Mouse (Mus musculus): ENCODE measurements around the gene Tmem178. TPM values are rescaled to one million over a fixed set of nuclear protein-coding genes. Genes with fewer than 3 reads are reported as not detected.

Gene Tmem178
- polyA plus RNA-seq, 1 experiment, result 0.80 TPM

DNA sequence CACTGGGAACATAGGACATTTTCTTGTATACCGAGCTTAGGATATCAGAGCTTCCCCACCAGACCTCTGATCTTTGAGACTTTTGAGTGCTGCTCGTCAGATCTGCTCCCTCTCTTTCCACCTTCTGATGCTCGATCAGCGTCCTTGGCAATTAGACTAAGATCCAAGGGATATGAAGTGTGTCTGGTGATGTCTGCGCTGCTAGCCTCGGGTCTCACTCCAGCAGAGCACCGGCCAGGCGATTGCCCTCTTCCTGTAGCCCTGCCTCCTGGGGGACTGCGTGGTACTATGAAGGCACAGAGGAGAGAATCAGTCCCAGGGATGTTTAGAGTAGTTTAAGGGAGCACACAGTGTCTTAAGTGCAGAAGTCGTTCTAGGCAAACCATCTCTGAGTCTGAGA is 38.5 kb downstream of the Tmem178 start:
- DNase-seq (ENCODE audit: low read depth), result no peak

DNA sequence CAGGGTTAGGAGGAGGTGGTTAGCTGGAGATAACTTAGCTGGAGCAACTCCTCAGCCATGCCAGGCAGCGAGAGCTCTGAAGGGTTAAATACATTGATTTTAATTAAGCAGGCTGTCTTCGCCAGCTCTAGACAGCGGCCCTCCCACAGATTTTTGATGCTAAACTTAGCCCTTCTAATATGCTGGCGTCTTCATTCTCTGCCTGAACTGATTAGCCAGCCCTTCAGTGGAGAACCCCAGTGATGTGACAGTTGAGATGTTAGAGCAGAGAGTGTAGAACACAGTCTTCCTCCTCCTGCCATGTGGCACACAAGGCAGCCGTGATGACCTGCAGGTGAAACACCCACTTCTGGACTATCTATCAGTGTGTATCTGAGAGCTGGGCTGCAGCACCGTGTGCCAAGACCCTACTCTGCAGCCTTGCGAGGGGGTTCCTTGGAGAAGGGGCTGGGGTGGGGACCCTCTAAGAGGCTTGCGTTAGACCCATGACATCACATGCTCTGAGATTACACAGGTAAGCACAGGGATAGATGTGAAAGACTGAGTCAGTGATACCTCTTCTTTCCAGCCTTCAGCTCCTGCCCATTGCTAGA is 47.2 kb downstream of the Tmem178 start:
- no peak for DNase-seq (ENCODE audit: low read depth)

DNA sequence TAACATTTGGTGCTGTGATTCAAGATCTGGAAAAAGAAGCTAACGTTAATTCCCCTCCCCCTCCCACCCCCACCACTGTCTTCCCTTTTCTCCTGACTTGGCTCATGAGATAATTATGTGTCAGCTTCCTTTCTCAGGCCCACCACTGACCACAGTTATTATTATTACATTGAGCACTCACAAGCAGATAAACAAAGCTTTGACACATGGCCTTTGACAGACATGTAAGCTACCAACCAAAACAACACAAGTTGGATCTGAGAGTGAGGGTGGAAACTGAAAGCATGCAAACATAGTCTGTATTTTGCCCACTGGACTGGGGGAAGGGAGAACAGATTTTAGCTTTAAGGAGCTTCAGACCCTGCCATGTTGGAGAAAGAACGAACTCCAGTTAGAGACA is 52.8 kb downstream of the Tmem178 start:
- DNase-seq (ENCODE audit: low read depth), result no peak

DNA sequence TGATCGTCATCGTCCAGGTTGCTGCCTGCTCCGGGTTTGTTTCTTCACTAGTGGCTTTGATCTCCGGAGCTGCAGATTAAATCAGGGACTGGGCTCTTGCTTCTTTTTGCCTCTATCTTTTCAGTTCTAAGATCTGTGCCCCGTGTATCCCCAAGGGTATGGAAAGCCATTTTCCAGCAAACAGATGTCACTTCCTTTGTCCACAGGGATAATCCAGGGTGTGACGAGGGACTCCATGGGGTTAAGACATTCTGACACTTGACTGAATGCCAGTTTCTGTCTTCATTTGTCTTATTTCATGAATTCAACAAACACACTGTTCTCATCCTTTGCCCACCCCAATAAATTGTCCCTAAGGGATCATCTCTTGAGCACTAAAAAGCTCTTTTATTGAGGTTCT is 54.5 kb downstream of the Tmem178 start:
- no peak for DNase-seq (ENCODE audit: low read depth)

DNA sequence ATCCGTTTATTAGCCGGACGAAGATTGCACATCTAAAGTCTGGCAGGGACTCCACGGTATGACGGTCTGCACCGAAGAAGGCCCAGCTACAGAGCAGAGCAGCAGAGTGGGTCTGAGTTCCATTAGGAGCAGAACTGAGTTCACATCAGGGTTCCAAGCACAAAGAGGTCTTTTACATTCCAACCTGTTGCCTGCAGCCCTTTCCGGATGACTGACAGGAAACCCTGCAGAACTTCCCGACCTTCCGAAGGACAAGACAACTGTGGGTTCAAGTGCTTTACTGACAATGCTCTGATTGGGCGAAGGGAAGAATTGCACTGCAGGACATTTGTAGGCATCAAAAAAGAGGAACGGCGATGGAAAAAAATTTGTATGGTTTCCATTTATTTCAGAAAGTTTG is 56.6 kb downstream of the Tmem178 start:
- no peak for DNase-seq (ENCODE audit: low read depth)

DNA sequence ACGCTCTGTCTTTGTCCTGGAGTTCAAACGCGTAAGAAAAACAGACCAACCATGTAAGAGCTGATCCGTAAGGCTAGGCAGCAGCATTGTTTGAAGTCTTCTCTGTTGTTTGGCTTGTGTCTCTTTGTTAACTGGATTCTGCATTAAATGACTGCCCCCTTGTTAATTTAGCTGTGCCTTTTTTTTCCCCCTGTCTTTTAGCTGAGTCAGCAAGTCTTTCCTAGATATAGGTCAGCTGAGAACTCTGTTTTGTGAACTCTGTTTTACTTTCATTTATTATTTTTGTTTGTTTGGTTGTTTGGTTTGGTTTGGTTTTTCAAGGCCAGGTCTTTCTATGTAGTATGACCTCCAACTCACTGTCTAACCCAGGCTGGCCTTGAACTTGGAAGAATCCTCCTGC is 57.2 kb downstream of the Tmem178 start:
- no peak for DNase-seq (ENCODE audit: low read depth)

DNA sequence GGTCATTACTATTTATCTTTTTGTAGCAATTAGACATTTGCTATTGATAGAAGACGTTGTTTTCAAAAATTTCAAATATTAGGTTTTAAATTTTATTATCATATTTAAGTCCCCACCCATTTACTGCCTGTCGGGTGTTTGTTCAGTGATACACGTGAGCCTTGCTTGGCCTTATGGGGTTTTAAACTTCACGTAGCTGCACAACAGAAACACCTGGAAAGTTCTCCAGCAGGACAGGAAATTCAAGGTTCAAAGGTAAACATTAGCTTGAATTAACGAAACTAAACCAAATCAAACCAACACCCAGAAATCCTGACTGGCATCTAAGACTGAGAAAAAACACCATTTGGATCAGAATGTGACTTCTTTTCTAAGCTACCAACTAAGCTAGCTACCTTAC is 57.7 kb downstream of the Tmem178 start:
- no peak for DNase-seq (ENCODE audit: low read depth)

DNA sequence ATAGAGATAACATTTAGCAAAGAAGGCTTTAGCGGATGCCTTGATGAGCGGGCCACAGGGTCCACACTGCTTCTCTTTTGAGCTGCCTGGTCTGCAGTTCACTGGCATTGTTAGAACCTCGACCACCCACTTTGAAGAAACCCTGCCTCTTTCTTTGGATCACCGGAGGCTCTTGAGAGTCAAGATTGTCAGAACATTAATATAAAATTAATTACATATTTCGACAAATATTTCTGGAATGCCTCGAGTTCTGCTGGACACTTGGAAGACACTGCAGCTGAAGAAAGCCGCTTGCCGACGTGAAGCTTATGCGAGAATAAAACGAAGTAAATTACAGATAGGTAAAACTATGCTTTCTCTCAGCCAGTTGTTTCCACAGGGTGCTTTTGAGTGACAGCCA is 60.0 kb downstream of the Tmem178 start:
- no peak for DNase-seq (ENCODE audit: low read depth)

DNA sequence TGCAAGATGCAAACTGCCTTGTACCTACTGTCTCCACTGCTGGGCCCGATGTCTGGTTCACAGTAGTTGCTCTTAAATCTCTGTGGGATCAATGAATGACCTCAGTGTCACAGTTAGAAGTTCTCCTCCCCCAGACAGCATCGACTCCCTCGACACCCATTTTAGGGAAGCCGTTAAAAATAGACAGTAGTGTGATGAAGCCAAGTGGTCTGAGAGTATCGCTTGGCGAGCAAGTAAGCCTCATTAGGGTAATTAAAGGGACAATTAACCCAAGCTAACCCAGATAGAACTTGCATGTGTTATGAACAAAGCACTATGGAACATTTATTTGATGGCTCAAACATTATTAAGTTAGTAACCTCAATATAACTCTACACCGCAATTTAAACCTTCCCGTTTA is 60.9 kb downstream of the Tmem178 start:
- DNase-seq (ENCODE audit: low read depth), result no peak

DNA sequence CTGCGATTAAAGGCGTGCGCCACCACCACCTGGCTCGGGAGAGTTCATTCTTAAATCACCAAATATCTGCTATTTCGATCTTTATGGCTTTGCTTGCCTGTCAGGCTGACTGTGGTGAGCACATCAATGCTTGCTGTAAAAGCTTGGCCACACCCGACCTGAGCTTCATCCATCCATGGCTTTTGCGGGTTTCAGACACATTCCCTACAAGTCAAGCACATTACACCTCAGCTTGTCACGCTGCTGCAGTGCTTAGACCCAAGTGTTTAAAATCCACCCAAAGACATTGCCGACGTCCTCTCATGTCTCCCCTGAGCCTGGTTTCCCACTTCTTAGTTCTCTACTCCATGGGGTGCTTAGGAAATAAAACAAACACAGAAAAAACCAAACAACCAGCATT is 64.7 kb downstream of the Tmem178 start:
- DNase-seq (ENCODE audit: low read depth), result no peak

DNA sequence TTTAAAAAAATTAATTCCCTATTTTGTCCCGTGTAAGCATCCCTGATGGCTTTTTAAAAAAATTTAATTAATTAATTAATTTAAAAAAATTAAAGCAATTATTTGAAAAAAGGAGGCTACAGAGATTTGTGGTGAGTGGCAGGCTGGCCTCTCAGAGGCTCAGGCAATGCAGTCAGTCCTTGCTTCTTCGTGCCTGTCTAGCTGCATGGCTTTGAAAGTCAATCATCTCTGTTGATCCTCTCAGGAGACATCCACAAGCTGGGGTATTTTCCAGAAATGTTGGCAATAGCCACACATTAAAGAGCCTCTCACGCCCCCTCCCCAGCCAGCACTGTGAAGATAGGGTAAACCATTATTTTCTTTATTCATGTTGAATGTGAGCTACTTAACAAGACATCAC is 65.8 kb downstream of the Tmem178 start:
- DNase-seq (ENCODE audit: low read depth), result no peak

DNA sequence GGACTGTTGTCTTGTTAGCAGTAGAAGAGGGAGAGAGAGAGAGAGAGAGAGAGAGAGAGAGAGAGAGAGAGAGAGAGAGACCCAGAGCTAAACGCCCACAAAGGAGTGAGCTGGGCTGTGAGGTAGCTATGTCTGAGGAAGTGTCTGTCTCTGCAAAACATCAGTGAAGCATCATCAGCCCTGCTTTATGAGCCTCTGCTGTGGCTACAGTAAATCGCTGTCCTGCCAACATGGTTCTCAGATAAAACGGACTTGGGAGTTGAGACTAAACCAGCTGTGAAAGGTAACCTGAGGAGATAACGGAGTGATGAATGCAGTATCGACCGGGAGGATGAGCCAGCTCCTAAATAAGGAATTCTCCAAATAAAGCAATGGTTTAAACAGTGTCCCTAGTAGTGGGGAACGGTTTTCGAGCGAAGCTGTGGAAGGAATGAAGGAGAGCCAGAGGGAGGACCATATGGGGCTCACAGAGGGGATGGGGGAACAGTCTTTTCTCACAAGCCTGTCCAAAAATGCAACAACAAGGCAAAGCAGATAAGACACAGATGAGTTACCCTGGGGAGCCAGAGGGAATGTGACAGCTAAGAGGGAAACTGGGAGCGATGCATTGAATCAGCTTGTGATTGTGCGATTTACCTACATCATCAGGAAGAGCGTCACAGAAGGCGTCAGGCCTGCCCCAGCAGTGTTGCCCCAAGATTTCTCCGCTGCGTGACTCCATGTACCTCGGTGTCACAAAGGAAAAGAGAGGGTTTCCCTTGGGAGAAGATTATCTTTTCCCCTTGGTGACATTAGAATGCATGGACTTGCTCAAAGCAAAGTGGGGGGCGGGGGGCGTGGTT is 66.6 kb downstream of the Tmem178 start:
- no peak for DNase-seq (ENCODE audit: low read depth)

DNA sequence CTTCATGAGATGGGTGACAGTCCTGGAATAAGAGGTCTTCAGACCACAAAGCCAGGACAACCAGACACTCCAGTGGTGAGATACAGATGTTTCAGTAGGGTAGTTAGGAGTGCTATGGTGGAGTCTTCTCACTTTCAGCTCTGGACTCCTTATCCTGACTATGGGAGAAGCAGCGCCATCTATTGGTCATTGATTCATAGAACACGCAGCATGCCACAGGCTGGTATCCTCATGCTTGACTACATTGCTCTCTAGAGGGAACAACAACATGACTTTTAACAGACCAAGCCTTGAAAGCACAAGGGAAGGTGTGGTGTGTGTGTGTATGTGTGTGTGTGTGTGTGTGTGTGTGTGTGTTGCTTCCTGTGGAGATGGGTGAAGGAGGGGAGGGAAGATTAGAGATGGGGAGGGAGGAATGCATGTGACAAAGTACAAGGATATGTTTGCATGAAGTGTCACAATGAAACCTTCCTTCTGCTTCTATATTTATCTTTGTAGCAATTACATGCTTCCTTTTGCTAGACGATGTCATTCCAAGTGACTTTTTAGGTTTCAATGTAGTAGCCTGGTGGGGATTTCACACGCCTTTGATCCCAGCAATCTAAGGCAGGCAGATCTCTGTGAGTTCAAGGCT is 71.5 kb downstream of the Tmem178 start:
- no peak for DNase-seq (ENCODE audit: low read depth)

DNA sequence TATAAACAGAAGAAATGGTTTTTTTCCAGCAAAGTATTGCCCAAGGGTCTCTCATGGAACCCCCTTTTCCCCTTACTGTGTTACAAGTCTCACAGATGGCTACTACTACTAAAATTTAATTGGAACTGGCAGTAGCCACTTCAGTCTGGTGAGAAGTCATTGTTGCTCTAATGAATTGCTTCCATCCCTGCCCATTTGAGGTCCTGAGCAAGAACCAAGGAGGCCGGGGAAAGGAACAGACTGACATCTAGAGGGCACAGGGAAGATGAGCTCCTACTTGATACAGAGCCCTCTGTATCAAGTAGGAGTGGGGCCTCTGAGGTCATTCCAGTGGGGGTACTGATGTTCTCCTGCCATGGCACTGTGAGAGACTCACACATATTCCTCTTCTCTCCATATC is 72.7 kb downstream of the Tmem178 start:
- DNase-seq (ENCODE audit: low read depth), result no peak

DNA sequence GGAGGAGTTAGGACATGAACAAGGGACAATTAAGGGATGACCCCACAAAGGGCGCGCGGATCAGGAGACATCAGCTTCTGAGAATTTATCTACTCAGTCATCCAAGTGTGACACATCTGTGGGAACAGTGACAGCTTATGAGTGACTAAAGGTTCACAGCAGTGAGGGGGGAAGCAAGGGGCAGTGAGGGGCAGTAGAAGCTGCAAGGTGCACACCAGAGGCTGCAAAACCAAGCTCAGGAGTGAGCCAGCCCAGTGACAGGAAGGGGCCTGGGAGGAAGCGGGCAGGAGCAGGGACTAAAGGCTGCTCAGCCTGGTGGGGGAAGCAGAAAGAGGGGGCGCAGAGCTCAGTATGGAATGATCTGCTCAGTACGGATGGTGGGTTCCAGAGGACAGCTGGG is 82.9 kb downstream of the Tmem178 start:
- DNase-seq (ENCODE audit: low read depth), result no peak

DNA sequence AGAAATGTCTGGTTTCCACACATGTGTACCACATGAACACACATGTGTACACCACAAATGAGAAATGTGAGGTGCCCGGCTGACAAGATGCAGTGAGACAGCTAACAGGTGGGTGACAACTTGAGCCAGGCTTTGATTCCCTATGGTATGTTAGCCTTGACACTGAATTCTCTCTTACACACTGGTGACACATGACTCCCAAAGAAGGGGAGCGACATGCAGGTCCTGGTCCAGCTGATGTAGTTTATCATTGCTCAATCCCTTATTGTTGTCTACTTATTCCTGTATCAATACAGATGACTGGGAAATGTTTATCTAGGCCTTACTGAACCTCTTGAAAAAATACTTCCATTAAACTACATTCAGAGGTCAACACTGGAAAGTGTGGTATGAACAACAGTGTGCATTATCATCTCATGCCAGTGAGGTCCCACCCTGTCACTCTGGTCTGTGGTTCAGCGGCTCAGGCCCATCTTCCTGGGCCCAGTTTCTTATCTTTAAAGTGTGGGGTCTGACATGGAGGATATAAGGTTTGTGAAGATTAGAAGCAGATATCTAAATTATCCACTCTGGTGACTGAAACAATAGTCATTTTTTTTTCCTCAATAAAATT is 87.5 kb downstream of the Tmem178 start:
- no peak for DNase-seq (ENCODE audit: low read depth)

DNA sequence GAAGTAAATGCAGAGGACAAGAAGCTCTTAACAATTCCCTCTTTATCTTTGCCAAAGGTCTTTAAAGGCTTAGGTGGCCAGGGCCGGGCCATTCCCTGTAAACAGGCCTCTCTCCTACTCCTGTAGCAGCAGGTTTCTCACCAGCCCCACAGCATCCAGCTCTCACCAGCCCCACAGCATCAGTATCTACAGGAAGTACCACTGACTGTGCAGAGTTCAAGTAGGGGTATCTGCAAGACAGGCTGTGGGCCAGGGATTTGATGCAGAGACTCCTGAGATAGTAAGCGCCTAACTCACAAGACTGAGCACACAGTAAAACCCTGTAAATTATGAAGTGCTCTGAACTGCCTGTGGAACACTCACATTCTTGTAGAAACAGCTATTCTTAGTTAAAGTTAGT is 88.5 kb downstream of the Tmem178 start:
- peak; percentile 9 for DNase-seq (ENCODE audit: low read depth)

DNA sequence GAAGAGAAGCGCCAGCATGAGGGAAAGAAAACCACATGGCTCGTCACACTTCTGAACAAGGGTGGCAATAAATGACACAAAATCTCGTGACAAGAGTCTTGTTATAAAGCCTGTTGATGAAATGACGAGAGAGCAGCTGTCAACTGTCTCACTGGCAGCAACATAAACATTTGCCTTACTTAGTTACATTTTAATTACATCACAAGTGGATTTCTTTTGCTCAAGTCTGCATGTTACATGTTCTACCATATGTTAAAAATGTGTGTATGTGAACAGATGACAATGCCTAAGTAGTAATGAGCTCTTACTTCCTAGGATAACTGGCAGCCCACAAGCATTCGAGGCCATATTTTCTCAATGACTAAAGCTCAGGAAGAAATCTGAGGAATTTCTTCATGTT is 90.9 kb downstream of the Tmem178 start:
- no peak for DNase-seq (ENCODE audit: low read depth)

DNA sequence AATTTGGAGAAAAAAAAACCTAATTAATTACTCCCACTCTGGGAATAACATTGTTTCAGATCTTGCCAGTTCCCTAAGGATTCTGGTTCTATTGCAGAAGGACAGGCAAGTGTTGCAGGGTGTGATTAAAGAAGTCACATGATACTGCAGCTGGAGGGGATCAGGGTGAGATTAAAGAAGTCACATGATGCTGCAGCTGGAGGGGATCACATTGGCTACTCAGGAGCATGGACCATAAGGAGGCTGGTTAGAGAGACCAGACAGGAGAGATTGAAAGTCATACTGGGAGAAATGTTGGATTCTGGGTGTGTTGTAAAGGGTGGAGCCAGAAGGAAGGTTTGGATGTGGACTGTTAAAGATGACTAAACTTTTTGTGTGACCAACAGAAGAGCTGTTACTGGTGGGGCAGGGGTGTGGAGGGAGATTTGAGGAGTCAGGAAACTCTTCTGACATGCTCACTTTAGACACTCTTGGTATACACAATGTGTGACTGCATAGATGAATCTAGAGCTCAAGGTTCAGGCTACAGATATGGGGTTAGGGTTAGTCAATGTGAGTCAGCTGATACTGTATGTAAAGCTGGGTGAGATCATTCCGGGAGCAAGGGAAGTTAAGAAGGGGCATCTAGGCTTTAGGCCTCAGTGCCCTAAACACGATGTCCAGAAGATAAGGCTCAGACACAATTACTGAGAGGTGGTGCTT is 94.4 kb downstream of the Tmem178 start:
- DNase-seq (ENCODE audit: low read depth), result no peak

DNA sequence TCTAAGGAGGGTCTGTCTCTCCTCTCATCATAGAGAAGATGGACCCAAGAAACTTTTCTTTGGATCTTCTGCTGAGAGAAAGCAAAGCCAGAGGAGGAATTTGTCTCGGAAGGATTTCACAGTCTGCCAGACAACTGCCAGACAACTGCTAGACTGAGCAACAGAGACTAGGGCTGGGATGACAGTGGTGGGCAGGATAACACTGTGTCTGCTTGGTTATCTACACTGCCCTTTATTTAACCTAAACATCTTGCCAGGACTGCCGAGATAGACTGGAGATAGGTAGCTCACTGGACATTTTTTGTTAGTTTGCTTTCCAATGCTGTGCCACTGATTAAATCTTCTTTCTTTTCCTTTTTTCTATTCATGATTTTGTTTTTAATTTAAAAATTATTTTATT is 97.2 kb downstream of the Tmem178 start:
- no peak for DNase-seq (ENCODE audit: low read depth)

DNA sequence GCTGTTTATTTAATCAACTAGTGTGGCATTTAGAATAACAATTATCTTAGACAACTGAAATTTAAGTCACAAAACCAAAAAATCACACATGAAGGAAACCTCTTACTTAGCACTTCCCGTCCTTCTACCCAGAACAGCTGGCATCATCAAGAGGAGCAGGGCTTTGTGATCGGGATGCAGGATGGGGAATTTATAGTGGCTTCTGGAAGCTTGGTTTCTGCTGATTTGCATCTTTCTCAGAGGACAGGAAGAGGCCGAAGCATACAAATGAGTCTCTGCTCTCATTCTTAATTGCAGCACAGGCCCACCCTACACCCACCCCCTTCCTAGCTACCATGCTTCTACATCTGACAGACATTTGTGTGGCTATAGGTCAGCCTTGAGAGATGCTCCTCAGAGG is 99.9 kb downstream of the Tmem178 start:
- DNase-seq (ENCODE audit: low read depth), result no peak

DNA sequence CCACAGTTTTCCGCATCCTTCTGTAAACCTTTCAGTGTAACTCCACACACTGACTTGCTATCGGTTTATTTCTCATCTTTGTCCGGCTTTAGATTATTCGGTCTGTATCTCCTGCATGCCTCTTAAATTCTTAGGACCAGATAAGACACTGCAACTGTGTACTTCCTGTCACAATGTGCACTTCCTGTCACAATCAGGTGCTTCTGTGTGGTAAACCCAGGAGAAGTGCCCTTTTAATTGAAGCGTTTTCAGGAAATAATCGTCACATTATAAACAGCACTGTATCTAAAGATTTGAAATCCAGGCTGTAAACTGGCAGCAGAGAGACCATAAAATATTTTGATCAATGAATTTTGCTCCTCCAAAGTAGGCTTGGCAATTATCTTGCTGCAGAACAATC is 100.7 kb downstream of the Tmem178 start:
- no peak for DNase-seq (ENCODE audit: low read depth)
